Mouse (Mus musculus): Measurements from ENCODE around the gene AI661453. TPM values are rescaled to one million over a fixed set of nuclear protein-coding genes. Genes with fewer than 3 reads are reported as not detected.

The AI661453 gene
- total RNA-seq, 2 experiments from 2014 or later: 0.76 to 1.0 TPM

Other genes starting within 250 kb of the AI661453 start
- 10 to 100 TPM; 36.0 to 40.5 TPM for gene Mrps10, start 67.7 kb upstream of the AI661453 start, total RNA-seq (2021)
- under 1 TPM; 0.61 to 0.73 TPM for gene Guca1b, start 51.2 kb upstream of the AI661453 start, total RNA-seq (2021)
- 1 to 10 TPM in 1 of 2 experiments, under 1 TPM in 1; 0.96 to 1.5 TPM for gene Guca1a, start 36.0 kb upstream of the AI661453 start, total RNA-seq (2021)
- not detected for gene 1700001C19Rik, start 761 bp downstream of the AI661453 start, total RNA-seq (2021)
- 10 to 100 TPM; 11.9 to 12.5 TPM for gene Taf8, start 65.7 kb downstream of the AI661453 start, total RNA-seq (2021)
- gene Ccnd3, start 68.4 kb downstream of the AI661453 start, total RNA-seq (2021): 100 to 1,000 TPM; 270 to 304 TPM
- gene Bysl, start 174.9 kb downstream of the AI661453 start, total RNA-seq (2021): 10 to 100 TPM; 15.3 to 15.7 TPM
- 10 to 100 TPM; 21.7 to 26.1 TPM for gene Med20, start 175.0 kb downstream of the AI661453 start, total RNA-seq (2021)
- 1 to 10 TPM; 2.6 to 4.0 TPM for gene Gm20517, start 175.0 kb downstream of the AI661453 start, total RNA-seq (2021)
- 1 to 10 TPM; 8.1 to 9.5 TPM for gene Usp49, start 194.1 kb downstream of the AI661453 start, total RNA-seq (2021)

Measured in gastrocnemius, postnatal 4 days (tissue).